Mouse (Mus musculus) urinary bladder, postnatal 4 days (tissue): Measurements from ENCODE around the gene Gm572.
A peak's percentile ranks its signal among the peaks of the same experiment; 100 is the strongest.

Source experiments
- DNase-seq, 2 experiments: peaks; one replicate each; pipeline ENCODE4 v3.0.0; 2021 to 2022; ENCODE audit warnings: low spot score in 2 of 2

The Gm572 gene

DNA sequence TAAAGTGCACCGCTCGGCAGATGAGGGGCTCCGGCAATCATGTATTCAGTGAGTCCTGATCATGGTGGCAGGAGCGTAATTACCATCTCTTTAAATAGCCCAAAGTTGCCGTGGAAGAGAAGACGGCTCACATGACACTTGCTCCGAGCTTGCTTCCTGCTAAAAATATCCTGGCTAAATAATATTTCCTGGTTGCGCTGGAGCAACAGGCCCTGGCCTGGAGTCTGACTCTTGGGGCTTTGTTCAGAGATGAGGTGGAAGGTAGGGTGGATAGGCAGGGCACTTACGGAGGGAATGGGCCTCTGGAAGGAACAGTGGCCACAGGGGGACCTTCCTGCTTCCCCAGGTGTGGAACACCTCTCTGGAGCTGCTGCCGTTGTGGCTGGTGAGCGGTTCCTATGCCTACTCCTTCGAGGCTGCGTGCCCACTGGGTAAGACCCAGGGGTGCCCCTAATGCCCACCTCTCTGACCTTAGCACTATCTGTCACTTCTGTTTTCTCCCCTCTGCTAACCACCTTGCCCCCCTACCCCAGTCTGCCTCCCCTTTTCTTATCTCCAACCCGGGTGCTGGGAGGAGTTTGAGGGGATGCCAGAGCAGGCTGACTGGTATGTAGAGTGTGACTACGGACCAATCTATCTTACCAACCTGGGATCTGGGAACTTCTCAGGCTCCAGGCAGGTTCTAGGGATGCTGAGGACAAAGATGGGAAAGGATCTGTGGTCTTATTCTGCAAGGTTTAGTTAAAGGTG, 24.1 kb downstream of the Gm572 start:
- no peak for DNase-seq

DNA sequence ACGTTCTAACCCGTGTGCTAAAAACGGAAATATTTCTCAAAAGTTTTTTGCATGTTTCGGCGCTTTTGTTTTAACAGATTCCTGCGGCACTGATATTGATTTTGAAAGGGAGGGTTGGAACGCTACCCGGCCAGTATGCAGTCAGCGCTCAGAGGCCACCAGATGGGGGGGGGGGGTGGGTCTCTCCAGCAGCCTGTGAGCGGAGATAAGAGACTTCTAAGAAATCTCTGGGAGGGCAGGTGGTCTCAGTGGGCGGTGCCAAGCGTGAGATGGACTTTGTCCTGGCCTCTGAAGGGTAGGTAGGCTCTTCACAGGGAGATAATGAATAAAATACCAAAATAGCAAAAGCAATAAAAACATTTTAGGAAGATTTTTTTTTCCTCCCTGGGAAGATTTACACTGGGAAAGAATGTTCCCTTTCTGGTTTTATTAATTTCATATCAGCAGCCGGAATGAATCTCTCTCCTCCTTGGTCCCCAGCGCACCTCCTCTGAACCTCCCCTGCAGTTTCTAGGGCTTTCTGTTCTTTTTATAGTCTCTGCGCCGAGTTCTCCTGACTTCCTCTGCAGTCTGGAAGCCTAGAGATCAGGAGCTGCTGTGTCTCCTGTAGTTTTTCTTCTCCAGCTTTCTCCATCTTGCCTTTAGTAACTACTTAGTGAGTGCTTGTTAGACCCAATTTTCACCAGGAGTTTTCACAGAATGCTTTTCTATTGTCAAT, 28.3 kb downstream of the Gm572 start:
- DNase-seq, result no peak

GRCm38 (mm10) chr4:148675043-148675442, 31.9 kb downstream of the Gm572 start:
- DNase-seq, result no peak

DNA sequence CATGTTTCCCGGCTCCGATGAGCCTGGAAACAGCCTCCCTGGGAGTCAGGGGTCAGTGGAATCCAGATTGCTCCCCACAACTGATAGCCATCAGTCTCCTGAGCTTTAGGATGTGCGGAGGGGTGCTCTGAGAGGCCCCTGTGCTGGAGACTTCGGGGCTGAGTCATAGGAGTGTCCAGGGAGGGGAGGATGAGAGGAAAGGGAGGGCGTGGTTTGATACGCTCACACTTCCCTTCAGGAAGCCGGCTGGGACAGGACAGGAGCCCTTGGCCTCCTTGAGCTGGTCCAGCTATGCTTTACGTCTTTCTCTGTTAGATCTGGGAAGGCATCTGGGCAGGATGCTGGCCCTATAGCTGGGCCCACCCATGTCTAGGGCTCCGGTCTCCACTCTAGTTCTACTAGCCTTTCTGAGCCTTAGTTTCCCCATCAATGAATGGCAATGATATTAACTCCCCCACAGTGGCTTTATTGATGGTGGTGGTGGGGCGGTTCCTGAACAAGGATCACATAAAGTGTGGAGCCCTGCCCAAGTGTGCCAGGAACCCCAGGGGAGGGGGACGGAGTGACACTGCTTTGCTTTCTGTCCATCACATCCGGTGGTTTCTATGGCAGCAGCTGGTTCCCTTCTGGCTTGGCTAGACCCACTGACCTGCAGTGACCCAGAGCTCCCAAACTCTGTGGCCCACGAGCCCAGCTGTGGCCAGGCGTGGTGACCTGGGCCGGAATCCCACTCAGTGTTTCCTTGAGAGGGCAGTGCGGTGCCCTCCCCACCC, 33.3 kb downstream of the Gm572 start:
- no peak for DNase-seq

- DNase-seq, result no peak
Measured at GRCm38 (mm10) chr4:148676961-148677637, 34.0 kb downstream of the Gm572 start.

DNA sequence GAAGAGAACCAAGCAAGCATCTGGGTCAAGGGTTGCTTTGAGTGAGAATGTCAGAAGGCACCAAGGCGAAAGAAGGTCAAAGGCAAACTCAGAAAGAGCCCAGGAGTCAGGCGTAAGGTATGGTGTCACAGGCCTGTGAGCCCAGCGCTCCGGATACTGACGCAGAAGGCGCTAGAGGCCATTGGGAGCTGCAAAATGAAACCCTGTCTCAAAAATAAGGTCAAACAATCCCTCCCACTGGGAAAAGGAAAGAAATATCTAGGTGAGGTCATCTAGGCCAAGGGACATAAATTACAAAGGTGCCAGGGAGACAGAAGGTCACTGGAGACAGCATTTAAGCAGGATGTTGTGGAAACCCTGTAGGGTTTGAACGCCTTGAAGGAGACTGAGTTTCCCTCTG, 35.0 kb downstream of the Gm572 start:
- DNase-seq, result no peak

GRCm38 (mm10) chr4:148680505-148681067, 37.5 kb downstream of the Gm572 start:
- no peak for DNase-seq

DNA sequence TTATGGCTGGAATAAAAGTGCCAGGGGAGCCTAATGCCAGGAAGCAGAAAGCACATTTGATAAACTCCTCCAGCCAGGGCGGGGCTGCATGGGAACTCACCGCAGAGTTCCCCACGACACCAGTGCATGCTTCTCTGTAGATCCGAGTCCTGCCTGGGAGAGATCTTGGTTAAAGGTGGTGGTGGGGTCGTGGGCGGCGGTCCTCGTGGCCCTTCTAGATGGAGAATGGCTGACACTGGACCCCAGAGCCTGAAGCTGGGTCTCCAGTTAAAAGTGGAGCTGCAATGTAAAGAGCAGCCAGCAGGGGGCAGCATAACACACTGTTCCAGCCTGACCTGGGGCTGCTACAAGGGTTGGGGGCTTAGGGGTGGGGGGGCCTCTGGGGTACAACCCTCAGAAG, 38.3 kb downstream of the Gm572 start:
- DNase-seq, result peak in 1 of 2 experiments; percentile 72

GRCm38 (mm10) chr4:148682961-148683360, 39.8 kb downstream of the Gm572 start:
- no peak for DNase-seq

GRCm38 (mm10) chr4:148683539-148683938, 40.4 kb downstream of the Gm572 start:
- no peak for DNase-seq

DNA sequence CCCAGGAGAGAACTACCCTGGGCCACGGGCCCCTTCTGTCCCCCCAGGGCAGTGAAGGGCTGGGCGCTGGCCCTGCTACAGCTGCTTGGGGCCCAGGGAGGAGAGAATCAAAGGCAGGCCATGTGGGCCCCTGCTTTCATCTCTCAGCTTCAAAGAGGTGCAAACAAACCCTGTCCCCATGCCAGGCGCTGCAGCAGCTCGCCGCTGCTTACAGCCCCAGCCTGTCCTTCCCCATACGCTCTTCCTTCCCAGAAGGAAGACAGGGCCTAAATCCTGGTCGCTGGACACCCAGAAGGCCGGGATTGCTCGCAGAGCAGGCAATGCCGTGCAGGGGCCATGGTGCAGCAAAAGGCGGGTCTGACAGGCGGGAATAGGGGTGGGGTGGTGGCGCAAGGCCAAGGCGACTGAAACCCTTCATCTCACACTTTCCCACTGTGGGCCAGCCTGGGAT, 43.4 kb downstream of the Gm572 start:
- no peak for DNase-seq

GRCm38 (mm10) chr4:148688091-148688490, 45.0 kb downstream of the Gm572 start:
- no peak for DNase-seq

DNA sequence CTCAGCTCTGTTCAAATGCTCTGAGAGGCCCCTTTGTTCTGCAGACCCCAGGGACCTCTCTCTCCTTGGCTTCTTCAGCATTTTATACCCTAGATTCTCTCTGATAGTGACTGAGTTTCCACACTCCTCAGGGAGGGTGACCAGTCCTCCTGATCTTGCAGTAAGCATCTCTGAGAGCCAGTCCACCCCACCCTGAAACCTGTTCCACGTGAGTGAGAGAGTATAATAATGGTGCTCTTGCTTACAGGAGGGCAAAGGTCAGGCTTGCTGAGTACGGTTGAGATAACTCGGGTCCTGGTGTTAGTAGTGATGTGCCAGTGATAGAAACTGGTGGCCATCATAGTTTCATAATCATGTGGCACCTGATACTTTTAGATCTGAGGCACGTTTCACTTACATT, 48.1 kb downstream of the Gm572 start:
- no peak for DNase-seq

- DNase-seq, result no peak
Measured at GRCm38 (mm10) chr4:148693417-148693959, 50.4 kb downstream of the Gm572 start.

DNA sequence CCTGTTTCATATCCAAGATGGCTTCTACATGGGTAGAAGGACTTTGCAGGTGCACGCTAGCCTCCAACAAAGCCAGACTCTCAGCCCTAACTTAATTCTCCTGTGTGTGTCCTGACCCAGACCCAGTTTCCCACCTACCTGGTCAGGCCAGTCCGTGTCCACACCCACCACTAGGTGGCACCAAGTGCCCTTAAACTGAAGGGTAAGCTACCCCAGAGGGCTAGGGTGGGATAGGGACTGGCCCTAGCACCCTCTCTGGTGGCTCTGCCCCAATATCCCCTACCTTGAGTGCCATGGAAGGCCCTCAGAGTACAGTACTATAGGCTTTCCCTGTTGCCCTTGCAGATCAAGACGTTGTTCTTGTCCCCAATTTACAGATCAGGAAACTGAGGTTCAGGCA, 61.6 kb downstream of the Gm572 start:
- no peak for DNase-seq

DNA sequence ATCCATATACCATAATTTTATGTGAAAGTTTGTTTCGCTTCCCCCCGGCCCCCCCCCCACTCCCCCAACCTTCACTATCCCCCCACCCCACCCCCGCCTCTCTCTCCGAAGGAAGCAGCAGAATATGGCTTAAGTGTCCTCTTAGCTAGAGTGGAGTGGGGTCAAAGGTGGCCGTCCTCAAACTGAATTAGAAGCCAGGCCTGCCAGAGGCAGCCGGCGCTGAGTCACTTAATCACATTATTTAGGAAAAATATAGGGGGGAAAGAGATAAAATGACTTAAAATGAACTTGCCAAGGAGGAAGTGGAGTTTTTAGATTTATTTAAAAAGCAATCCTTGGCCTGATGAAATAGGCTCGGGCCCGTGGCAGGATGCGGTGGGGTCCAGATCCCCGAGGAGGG, 65.7 kb downstream of the Gm572 start:
- no peak for DNase-seq

- DNase-seq, result no peak
Measured at GRCm38 (mm10) chr4:148710446-148710845, 67.3 kb downstream of the Gm572 start.

DNA sequence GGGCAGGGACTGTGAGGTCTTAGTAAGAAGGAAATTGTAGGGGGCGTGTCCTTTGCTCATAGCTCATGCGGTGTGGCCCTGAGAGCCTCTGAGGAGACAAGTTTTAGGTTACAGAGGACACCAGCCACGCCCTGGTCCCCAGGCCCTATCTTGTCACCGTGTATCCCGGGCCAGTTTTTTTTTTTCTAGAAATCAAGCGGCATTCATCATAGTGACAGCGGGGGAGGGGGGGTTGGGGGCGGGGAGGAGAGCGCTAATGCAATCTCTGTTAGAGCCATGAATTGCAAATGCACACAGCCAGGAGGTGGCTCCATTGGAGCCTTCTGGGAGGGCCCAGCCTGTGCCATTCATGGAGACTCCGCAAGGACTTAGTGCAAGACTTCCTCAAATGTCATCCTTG, 68.2 kb downstream of the Gm572 start:
- DNase-seq, result no peak

- no peak for DNase-seq
Measured at GRCm38 (mm10) chr4:148712632-148713031, 69.5 kb downstream of the Gm572 start.

DNA sequence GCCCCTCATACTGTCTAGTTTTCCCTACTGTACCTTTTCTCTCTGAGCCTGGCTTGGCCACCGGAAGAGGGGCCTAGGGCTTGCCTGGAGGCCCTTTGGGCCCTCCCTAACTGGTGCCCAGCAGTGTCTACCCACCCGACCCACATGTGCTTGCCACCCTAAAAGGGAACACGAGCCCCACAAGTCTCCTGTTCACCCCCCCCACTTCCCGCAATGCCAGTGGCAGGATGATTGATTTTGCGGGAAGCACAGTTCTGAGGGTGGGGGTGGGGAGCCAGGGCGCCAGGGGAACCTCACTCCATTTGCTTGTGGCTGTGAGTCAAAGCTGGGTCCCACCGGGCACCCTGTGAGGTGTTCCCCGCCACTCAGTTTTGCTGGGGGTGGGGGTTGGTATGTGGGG, 70.9 kb downstream of the Gm572 start:
- DNase-seq, result no peak

DNA sequence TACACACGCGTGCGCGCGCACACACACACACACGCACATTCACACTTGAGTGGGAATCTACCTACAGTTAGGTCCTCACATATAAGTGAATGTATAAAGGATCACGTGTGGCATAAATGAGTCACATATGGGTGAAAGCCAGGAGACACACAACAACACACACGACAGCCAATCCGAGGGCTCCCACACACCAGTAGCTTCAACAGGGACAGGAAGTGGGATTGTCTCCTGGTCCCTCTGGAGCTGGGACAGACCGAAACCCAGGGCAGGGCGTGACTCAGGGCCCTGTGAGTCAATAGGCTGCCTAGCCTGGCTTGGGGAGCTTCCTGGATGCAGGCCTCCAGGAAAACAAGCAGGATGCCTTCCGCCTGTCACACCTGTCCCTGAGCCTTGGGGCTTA, 71.6 kb downstream of the Gm572 start:
- no peak for DNase-seq
